Mouse (Mus musculus): ENCODE measurements around the gene Wdr26. TPM values are rescaled to one million over a fixed set of nuclear protein-coding genes. Genes with fewer than 3 reads are reported as not detected.

The Wdr26 gene
- total RNA-seq, 2 experiments from 2014 or later, result 139 to 142 TPM

DNA sequence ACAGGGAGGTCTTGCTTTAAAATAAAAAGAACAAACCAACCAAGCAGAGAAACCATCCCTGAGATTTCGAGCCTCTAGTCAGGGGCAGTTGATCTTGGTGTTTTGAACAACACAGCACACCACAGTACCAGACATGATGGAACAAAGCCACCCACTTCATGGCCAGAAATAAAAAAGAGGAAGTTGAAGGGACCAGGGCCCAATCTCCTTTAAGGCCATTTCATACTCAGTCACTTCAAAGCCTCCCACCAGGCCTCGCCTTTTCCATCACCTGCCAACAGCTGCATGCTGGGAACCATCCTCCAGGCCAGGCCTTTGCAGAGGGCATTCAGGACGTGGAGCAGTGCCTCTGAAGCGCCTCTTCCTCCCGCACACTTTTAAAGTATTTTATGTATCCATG is 25.5 kb upstream of the Wdr26 start:
- no peak for DNase-seq

DNA sequence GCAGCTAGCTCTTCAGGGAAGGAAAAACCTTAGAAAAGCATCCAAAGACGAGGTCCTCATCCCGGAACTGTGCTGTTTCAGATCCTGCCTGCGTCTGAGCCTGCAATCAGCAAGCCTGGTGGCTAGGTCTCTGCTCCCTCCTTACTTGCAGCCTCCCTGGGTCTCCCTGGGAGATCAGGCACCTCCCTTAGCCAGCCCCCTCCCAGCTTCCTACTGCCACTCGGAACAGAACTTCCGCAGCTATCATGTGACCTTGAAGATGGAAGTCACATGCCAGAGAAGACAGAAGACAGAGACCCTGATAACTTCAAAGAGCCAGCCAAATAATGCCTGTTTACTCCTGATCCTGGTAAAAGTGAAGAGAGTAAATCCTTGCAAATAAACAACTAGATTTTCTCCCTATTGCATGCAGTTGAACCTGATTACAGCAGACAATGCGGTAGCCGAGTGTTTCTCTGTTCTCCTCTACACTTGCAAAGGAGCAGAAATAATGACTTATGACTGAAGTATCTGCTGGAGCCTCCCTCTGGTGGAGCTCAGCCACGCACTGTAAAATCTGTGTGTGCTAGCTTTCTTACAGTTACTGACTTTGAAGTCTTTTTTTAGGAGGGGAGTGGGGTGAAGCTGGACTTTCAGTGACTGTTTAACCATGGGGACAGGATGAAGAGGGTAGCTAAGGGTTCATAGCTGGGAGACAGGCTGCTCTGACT is 22.7 kb upstream of the Wdr26 start:
- DNase-seq, result peak; percentile 30 to 52

DNA sequence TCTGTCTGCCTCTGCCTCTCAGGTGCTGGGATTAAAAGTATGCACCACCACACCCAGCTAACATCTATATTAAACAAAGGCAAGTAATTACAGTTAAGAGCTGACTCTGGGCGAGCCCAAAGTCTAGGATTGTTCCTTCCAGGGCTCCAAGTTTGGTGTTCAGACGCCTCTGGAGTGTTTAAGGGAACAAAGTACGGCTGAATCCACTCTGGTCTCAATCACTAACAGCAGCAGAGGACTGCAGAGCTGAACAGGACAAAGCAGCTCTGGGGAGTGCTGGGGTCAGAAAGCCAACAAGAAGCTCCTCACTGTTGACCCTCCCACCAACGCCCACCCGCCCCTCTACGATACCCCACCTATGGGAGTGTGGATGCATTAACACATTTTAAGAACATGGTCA is 21.9 kb upstream of the Wdr26 start:
- no peak for DNase-seq

DNA sequence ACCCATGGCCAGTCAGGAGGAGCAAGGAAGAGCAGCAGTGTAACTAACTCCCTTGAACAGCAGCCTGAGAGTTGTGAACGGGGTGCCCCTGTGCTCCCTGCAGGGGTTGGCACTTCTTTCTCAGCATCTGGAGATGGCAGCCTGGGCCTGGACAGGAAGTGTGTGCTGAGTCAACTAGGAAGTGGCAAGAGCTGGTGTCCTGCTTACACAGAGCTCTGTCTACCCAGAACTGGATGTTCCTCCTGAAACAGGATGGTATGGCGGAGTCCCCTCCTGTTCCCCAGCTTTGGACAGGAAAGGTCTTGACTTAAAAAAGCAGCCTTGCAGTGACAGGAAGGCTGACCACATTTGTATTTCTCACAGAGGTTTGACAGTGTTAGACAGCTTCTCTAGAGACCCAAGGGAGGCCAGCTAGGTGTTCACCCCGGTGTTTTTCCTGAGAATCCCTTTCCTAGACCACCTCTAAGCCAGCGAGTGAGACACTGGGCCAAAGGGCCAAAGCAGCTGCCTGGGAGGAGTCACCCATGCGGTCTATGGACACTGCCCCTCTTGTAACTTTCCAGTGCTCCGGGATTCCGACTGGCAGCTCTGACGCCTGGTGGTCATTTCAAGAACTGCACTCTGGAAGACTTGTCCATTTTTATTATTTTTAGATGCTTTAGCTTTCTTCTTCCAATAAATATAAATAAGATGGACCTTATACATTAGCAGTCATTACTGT is 20.7 kb upstream of the Wdr26 start:
- DNase-seq, result peak; percentile 86 to 89

DNA sequence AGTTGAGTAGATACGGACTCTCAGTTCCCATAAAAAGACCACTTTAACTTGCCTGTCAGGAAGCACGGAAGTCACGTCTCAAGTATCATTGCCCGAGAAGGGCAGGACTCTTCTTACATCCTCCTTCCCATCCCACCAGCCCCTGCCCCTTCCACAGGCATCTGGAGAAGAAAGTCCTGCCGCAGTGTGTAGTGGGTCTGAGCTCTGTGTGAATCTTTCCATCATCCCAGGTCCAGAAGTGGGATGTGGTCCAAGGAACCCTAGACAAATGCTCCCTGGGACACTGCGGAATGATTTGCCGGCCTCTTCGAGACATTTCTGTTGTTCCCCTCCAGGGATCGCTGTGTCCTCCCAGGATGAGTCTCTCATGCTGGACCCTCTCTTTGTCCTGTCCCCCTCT is 20.0 kb upstream of the Wdr26 start:
- DNase-seq, result no peak

DNA sequence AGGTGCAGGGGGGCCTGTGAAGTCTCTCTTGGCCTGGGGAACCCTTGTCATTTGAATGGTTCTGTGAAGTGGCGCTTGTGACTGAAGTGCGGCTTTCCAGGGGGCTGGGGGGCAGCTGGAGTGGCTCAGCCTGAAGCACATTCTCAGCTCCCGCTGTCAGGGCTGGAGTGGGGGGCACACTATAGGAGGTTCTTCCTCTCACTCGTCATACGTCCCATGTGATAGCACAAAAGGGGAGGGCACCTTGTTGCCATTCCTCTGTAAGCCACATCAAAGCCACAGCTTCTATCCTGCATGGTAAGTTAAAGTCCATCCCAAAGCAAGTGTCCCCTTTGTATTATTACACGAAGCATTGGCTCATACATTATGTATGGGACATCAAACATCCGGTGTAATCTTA is 19.5 kb upstream of the Wdr26 start:
- no peak for DNase-seq

DNA sequence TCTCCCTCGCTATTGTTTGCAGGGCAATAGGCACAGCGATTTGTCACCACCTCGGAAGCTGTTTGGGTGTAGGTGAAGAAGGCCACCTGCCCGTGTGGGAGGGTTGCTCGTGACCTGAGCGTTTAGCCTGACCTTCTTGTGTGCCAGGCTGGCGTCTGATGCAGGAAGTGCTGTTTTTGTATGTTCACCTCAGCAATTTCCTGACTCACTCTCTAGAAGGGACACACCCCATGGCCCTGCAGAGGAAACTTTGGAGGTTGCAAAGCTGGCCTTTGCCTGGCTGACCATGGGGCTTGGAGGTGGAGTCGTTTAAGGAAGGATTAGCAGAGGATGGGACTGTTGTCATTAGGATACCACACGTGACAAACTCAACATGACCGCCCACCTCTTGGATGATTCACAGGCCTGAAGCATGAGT is 18.9 kb upstream of the Wdr26 start:
- DNase-seq, result peak; percentile 34 to 39

DNA sequence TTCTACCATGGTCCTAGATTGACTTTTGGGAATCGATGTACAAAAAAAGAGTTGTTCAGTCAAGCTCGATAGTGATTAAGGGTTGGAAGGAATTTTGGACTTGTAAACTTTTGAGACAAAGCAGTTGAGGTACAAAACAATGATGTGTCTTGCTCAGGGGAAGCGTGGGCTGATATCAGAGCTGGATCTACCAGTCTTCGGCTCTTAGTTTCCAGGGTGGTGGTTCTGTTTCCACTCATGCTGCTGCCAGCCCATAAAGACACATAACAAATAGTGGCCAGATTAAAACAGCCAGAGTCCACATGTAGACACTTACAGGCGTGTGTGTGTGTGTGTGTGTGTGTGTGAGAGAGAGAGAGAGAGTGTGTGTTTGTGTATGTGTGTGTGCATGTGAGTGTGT is 17.2 kb upstream of the Wdr26 start:
- DNase-seq, result no peak

DNA sequence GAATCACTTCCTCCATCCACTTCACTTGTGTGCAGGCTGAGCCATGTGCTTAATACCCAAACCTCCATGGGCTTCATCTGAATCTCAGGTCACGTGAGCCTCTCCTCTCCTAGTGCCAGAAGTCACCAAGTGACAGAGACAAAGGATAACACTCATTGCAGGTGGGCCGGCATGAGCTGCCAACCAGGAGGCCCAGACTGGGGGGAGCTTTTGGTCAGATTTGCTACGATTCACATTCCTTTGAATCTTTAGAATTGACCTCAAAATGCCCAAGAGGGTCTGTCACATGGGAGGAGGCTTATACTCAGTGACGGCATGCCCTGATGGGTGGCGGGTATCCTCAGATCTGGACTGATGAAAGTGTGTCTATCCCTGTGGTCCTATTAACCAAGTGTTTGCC is 16.8 kb upstream of the Wdr26 start:
- no peak for DNase-seq

DNA sequence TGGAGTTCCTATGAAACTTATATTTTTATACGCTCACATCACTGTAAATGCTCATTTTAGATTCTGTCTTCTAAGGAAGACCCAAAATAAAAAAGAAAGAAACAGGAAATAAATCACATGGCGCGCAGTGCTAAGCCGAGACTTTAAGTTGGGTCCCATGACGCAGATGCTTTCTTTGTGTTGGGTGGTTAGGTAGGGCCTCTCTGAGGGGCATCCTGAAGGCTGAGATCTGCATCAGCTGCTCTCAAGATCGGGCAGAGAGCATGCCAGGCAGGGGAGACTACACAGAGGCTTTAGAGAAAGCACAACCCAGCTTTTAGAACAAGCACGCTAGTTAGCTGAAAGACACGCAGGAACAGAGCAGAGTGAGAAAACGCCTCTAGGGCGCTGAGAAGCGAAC is 16.0 kb upstream of the Wdr26 start:
- DNase-seq, result no peak

DNA sequence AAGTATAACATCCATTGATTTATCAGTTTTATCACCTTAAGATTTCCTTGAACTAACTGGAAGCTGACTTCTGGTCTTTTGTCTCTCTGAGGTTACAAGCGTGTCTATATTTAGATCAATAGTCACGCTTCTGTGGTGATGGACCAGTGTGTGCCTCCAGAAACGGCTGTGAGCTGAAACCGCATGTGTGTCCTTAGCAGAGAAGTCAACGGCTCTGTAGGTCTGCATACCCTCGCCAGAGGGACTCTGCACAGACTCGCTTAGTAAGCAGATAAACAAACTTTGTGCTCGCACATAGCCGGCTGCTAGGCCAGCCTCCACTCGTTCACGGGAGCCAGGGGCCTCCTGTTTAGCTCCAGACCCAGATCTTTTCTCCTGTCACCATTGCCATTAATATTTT is 15.0 kb upstream of the Wdr26 start:
- DNase-seq, result no peak

DNA sequence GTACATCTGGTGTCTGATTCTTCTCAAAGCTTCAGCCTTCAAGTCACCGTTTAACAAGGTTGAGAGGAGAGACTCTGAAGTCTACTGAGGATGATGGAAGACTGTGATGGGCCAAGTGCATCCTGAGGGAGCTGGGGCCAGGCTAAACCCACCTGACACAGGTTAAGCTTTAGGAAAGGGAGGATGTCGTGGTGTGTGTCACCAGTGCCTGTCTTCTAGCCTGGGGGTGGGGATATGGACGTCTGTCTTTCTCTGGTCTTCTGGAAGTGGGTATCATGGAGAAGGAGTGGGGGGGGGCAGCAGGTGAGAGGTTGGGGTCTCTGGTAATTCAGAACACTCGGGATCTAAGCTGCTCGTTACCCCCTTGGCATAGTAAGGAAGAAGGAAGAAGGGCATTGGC is 13.5 kb upstream of the Wdr26 start:
- no peak for DNase-seq

DNA sequence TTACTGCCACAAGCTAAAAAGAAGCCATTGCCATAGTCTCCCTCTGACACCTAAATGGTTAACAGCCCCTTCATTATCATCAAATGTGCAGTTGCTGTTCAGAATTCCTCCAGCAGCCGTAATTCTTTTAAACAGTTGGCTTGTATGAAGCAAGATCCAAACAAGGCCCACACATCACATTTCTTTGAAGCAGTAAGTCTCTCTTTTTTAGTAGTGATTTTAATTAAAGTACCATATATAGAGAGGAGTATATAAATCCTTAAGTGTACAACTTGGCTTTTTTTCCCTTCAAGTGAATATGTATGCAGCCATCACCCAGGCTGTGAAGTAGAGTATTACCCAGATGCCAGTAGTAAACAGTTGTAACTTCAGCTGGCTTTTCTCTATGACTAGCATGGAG is 10.2 kb upstream of the Wdr26 start:
- no peak for DNase-seq

DNA sequence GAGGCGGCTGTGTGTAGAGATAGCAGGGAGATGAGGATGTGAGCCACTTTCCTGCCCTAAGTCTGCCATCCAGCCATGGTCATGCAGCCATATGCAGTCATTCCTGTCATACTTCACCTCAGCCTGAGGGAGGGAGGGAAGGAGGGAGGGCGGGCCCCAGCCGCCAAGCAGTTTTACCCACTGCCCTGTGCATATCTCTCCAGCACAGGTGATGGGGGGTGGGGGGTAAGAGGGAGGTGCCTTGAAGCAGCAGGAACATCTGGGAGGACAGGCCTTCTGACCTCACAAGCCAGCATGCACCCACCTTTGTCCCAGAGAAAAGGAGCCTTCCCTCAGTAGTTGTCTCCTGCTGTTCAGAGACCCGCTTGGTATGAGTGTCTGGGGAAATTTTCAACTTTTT is 4.5 kb upstream of the Wdr26 start:
- DNase-seq, result no peak

DNA sequence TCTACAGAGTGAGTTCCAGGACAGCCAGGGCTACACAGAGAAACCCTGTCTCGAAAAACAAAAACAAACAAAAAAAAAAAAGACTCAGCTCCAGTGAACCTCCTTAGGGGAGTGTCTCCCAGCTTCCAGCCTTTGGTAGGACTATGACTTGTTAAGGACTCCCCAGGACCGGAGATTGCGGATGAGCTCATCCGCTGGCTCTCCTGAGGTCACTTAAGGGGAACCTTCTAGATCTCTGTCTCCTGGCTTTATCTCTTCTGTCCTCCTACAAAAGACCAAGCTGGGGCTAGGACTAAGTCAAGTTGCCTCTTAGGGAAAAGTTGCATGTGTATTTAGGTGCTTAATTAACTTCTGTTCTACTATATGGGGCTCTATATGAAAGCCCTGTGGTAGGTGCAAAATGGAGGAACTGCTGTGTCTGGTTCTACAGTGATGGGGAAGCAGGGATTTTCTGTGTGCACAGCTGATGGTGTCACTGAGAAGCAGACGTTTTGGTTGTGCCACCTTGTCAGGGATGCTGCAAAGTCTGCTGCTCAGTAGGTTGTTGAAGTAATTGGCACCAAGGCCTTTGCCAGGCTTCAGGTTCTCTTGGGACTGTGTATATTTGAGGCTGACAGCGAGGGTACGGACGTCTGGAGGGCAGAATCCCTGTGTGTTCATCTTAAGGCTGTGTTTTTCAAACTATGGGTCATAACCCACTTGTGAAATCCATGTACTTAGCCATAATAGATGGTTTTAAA is 2.7 kb upstream of the Wdr26 start:
- DNase-seq, result no peak

DNA sequence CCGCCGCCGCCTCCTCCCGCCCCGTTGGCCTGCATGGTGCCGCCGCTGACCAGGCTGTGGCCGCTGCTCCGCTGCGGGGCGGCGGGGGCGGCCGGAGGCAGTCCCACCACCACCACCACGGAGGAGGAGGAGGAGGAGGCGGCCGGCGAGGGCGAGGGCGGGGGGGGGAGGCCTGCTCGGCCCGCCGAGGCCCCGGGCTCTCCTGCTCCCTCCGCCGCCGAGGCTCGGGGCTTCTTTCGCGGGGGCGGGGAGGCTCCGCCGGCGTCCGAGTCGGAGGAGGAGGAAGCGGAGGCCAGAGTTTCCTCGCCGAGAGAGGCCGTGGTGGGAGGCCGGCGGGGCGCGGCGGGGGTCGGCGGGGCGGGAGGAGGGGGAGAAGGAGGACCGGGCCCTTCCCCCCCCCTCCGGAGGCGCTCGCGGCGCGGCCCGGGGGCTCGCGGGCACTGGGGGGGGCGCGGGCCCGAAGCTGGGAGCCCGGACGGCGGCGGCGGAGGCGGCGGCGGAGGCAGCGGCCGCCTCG is 340 bp downstream of the Wdr26 start:
- DNase-seq, result peak in 1 of 2 experiments; percentile 37

DNA sequence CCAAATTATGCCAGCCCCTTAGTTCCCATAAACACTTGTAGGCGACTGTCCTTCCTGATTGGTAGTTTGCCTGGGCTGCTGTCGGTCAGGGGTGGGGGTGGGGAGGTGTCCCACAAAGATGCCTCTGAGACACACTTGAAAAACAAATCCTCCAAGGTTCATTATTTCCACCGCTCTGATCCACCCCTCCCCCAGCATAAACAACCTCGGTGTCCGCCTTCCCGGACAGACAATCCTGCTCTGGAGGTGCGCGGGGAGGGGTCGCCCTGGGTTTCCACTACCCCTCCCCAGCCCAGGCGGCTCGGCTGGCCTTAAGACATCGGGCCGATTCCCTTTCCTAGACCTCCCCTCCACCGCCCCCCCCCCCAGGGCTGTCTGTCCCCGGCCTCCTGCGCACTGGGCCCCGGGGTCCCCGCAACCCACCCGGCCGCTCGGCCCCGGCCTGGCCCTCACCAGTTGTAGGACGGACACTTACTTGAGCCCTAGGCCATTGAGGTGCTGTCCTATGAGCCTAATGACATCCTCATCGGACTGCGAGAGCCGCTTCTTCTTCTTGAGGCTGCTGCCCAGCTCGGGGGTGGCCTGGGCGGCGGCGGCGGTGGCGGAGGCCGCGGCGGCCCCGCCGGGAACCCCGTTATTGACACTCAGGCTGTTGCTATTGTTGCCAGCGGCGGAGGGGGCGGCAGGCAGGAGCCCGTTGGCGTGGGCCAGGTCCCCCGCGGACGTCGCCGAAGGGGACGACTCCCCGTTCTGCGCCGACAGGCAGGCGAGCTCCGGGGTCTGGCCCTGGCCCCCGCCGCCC is 999 bp downstream of the Wdr26 start:
- peak; percentile 36 to 59 for DNase-seq

DNA sequence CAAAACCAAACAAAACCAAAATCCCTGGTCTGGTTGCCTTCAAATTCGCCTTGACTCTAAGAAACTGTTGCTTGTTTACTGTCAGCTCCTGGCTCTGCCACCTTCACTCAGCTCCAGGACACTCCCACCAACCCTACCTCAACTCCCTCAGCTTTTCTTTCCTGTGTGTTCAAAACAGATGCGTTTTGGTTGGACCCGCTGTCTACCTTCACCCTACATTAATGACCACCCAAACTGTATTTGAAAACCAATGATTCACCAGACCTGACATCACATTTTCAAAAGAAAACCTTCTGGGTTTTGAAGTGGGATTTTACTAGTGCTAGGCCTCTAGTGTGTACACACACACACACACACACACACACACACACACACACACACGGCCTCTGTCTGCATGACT is 1.7 kb downstream of the Wdr26 start:
- no peak for DNase-seq

DNA sequence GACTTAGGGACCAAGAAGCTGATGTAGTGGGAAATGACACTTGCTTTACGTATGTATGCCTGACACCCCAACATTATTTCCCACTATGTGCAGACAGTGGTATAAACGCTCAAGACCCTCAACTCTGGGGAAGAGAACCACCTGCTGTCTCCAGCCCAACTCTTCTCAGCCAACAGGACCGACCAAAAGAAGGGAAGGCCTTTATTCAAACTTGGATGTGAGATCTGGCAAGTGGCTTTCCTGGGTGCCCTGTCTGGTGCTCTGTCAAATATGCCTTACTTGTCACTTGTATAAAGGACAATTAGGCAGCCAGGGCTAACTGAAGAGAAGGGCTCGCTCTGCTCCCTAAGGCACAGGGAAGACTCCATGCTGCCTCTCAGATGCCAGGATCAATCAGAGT is 12.4 kb downstream of the Wdr26 start:
- DNase-seq, result no peak

DNA sequence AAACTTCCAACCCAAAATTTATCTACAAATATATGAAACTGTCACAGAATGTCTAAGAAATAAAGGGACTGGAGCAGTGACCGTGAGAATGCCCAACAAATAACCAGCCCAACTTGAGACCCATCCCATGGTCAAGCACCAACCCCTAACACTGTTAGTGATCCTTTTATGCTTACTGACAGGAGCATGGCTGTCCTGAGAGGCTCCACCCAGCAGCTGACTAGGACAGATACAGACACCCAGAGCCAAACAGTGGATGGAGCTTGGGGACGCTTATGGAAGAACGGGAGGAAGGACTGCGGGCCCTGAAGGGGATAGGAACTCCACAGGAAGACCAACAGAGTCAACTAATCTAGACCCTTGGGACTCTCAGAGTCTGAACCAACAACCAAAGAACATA is 22.9 kb downstream of the Wdr26 start:
- no peak for DNase-seq

DNA sequence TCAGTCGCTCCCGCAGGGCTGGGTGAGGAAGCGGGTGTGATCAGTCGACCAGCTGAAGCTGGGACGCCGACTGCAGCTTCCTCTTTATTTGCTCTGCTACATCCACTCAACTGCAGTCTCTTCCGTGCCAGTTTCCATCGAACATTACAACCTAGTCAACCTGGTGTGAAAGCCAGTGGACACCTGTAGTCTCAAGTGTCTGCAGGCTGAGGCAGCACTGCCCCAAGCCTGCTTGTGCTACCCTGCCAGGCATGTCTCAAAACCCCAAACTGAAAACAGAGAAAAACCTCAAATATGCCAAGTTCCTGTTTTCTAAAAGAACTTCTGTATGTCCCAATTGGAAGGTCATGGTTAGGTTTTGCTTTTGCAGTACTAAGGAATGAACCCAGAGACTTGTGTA is 41.6 kb downstream of the Wdr26 start:
- DNase-seq, result no peak

DNA sequence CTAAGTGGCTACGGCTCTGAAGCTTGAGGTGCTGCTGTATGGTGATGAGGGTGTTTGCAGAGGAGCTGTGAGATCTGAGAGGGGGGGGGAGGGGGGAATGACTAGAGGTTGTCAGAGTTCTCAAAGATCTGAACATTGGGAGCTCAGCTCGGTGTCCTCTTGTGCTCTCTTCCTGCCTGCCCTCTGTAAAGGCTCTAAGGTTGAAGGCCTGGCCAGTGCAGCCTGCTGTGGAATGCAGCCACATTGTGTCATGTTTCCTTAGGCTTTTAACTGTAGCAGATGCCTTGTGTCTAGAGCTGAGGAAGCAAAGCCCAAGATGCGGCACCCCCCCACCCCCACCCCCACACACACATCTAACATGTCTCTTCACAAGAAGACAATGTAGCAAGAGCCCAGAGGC is 43.4 kb downstream of the Wdr26 start:
- no peak for DNase-seq

All from adrenal gland, postnatal 36 days (tissue).